Comparison of ENCODE assay signal across 8 mouse cellular contexts in the genomic region with DNA sequence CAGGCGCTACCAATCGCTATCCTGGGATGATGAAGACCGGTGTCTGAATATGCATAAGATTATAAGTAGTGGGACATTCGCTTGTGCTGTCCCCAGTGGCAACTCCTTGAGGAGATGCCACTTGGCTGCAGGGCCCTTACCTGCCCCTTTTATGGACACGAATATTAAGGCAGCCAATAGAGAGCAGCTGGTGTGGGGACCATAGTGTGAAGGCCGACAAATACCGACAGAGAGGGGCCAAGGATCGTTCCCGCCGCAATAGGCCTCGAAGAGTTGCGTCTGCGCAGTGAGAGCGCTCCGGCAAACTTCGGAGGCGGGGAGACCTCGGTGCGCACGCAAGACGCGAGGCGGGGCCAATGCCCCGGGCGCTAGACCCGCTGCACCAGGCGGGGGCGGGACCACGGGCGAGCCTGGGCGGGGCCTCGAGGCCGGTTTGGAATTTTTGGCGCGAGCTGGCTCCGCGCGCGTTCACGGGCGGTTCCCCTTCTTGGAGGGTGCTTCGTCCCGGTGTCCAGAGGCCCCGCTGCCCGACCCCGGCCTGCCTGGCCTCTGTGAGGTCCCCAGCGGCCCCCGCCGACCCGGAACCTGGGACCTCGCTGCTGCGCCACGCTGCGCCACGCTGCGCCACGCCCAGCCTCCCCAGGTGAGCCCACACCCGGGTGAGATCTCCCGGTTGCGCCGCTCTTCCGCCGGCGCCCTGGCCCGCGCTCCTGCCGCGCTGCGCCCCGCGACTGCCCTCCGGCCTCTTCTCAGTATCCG. TPM values are rescaled to one million over a fixed set of nuclear protein-coding genes. Genes with fewer than 3 reads are reported as not detected.
A peak's percentile ranks its signal among the peaks of the same experiment; 100 is the strongest.
DNase-seq lines count a peak whose midpoint lies in the region; ATAC-seq lines count a peak whose summit lies in the region.

A gene (plus strand): TSS at position 338 of the 759 bp plus-strand sequence.

- peaks cover 20% of the 10 kb centered on the region for H3K4me1 ChIP-seq in heart, embryonic 13.5 days
- peaks cover 37% of the 10 kb centered on the region for H3K4me1 ChIP-seq in liver, embryonic 12.5 days
- H3K4me1 ChIP-seq in stomach, embryonic 15.5 days: 0 out of 2 replicates have a peak, but pooled peaks cover 3% of the 10 kb centered on the region

- 1% methylated on average over 71 of the region's 73 CpGs for WGBS in heart, embryonic 13.5 days
- 1% methylated on average over 69 of the region's 73 CpGs for WGBS in liver, embryonic 12.5 days (ENCODE audit: insufficient replicate concordance)
- WGBS in stomach, embryonic 15.5 days: under 1% methylated on average over 72 of the region's 73 CpGs

- peak within 1 kb of the TSS; percentile 76 for H3K4me3 ChIP-seq in heart, embryonic 13.5 days
- H3K4me3 ChIP-seq in liver, embryonic 12.5 days: peak within 1 kb of the TSS; percentile 88
- H3K4me3 ChIP-seq in stomach, embryonic 15.5 days (replicated peaks): peak within 1 kb of the TSS; percentile 97

- H3K36me3 ChIP-seq in heart, embryonic 13.5 days: no peaks in the 10 kb centered on the region
- no peaks in the 10 kb centered on the region for H3K36me3 ChIP-seq in liver, embryonic 12.5 days
- no peaks in the 10 kb centered on the region for H3K36me3 ChIP-seq in stomach, embryonic 15.5 days

- peak within 1 kb of the TSS; percentile 87 for H3K9ac ChIP-seq in heart, embryonic 13.5 days
- peak within 1 kb of the TSS; percentile 91 for H3K9ac ChIP-seq in liver, embryonic 12.5 days
- H3K9ac ChIP-seq in stomach, embryonic 15.5 days: peak within 1 kb of the TSS; percentile 68

- peak within 1 kb of the TSS; percentile 90 for H3K27ac ChIP-seq in heart, embryonic 13.5 days (replicated peaks)
- H3K27ac ChIP-seq in liver, embryonic 12.5 days: peak within 1 kb of the TSS; percentile 93
- peak within 1 kb of the TSS; percentile 93 for H3K27ac ChIP-seq in stomach, embryonic 15.5 days

- ATAC-seq in erythroid progenitor cell, adult 5-6 weeks (replicated peaks; ENCODE audit: low FRiP score, poor library complexity, severe bottlenecking): peak; percentile 93
- ATAC-seq in heart, embryonic 13.5 days (ENCODE audit: extremely low read depth, insufficient number of reproducible peaks, low FRiP score, low TSS enrichment): peak; percentile 89
- peak; percentile 92 for ATAC-seq in liver, embryonic 12.5 days
- peak; percentile 95 for ATAC-seq in stomach, embryonic 15.5 days (ENCODE audit: insufficient read depth, low FRiP score, low read depth)

- H3K27me3 ChIP-seq in heart, embryonic 13.5 days (replicated peaks): no peaks in the 10 kb centered on the region
- 0 out of 2 replicates have a peak, but pooled peaks cover 6% of the 10 kb centered on the region for H3K27me3 ChIP-seq in liver, embryonic 12.5 days (replicated peaks)
- H3K27me3 ChIP-seq in stomach, embryonic 15.5 days (replicated peaks): no peaks in the 10 kb centered on the region

- DNase-seq in CD4-positive helper T cell, adult 2 months (ENCODE audit: low read depth, low spot score): peak; percentile 94
- DNase-seq in brain, embryonic 18.5 days (ENCODE audit: low read depth, low spot score): peak; percentile 84
- peak; percentile 98 for DNase-seq in kidney, postnatal 10 days
- DNase-seq in natural killer cell, adult 2 months (ENCODE audit: low spot score in 2 of 2): peak; percentile 92 to 93

- peak within 1 kb of the TSS; percentile 73 for H3K4me2 ChIP-seq in heart, embryonic 13.5 days
- H3K4me2 ChIP-seq in liver, embryonic 12.5 days: peak within 1 kb of the TSS; percentile 89
- peak within 1 kb of the TSS; percentile 65 for H3K4me2 ChIP-seq in stomach, embryonic 15.5 days

- no peaks in the 10 kb centered on the region for H3K9me3 ChIP-seq in heart, embryonic 13.5 days
- no peaks in the 10 kb centered on the region for H3K9me3 ChIP-seq in liver, embryonic 12.5 days (replicated peaks)
- H3K9me3 ChIP-seq in stomach, embryonic 15.5 days: no peaks in the 10 kb centered on the region

RNA-seq across cellular contexts. Expression of the gene that starts here (rescaled TPM):
- 50.3 and 81.4 TPM in 2 replicates for total RNA-seq in erythroid progenitor cell, adult 5-6 weeks (2015; ENCODE audit: low replicate concordance)
- 30.7 and 39.9 TPM in 2 replicates for total RNA-seq in erythroid progenitor cell, adult 5-6 weeks (2017; ENCODE audit: low replicate concordance)
- polyA plus RNA-seq in heart, embryonic 13.5 days (2015; fragmentation: Nextera tagmentation; extraction: Ambion mirVana): 30.9 and 31.0 TPM in 2 replicates
- 41.1 and 42.1 TPM in 2 replicates for polyA plus RNA-seq in liver, embryonic 12.5 days (2016; fragmentation: Nextera tagmentation; extraction: Ambion mirVana)
- 47.4 and 49.9 TPM in 2 replicates for polyA plus RNA-seq in stomach, embryonic 15.5 days (2015; fragmentation: Nextera tagmentation; extraction: Ambion mirVana)

Comparison
In these comparisons a context has a peak if more than half of its experiments do, and no peak if none do; other contexts are left out.
1. Peak in every context shown above with its lines: DNase-seq, ATAC-seq, H3K4me3 ChIP-seq and H3K27ac ChIP-seq.